Mouse (Mus musculus) 416B (cell line): ENCODE results near the gene R3hdm4.

Experiments
- DNase-seq: peaks from one replicate; pipeline ENCODE4 v3.0.0; 2011; ENCODE audit warnings: low read depth

R3hdm4 gene

GRCm38 (mm10) chr10:79924998-79925784, 4.2 kb upstream of the R3hdm4 start:
- peak; percentile 88 for DNase-seq

GRCm38 (mm10) chr10:79921572-79921971, 564 bp upstream of the R3hdm4 start:
- DNase-seq: no peak

- no peak for DNase-seq
These were observed 735 bp downstream of the R3hdm4 start for GRCm38 (mm10) chr10:79920056-79920890.

GRCm38 (mm10) chr10:79919251-79919849, 1.7 kb downstream of the R3hdm4 start:
- no peak for DNase-seq

- no peak for DNase-seq
These were observed 2.6 kb downstream of the R3hdm4 start for GRCm38 (mm10) chr10:79918231-79919078.

- DNase-seq: no peak
These were observed 3.4 kb downstream of the R3hdm4 start for GRCm38 (mm10) chr10:79917532-79918100.

- peak; percentile 77 for DNase-seq
These were observed 4.0 kb downstream of the R3hdm4 start, which contains the start of gene Kiss1r for GRCm38 (mm10) chr10:79916808-79917531. Gene Kiss1r, plus strand, starts transcription at chr10:79916971.

GRCm38 (mm10) chr10:79916081-79916480, 4.9 kb downstream of the R3hdm4 start:
- peak; percentile 34 for DNase-seq

- peak; percentile 65 for DNase-seq
These were observed 5.9 kb downstream of the R3hdm4 start for GRCm38 (mm10) chr10:79914948-79915596.

- peak; percentile 85 for DNase-seq
These were observed 6.7 kb downstream of the R3hdm4 start for GRCm38 (mm10) chr10:79914131-79914947.

GRCm38 (mm10) chr10:79912412-79912811, 8.6 kb downstream of the R3hdm4 start:
- no peak for DNase-seq

- no peak for DNase-seq
These were observed 10.5 kb downstream of the R3hdm4 start, which contains the start of gene Gm26602 for GRCm38 (mm10) chr10:79910556-79910955. Gene Gm26602, plus strand, starts transcription at chr10:79910856.

GRCm38 (mm10) chr10:79909092-79909922, 11.7 kb downstream of the R3hdm4 start:
- no peak for DNase-seq

GRCm38 (mm10) chr10:79908167-79909091, 12.6 kb downstream of the R3hdm4 start, which contains the start of gene Med16:
Gene Med16, minus strand, starts transcription at chr10:79908923.
- peak; percentile 99 for DNase-seq

- DNase-seq: no peak
These were observed 13.6 kb downstream of the R3hdm4 start for GRCm38 (mm10) chr10:79907415-79907814.

GRCm38 (mm10) chr10:79906712-79907111, 14.3 kb downstream of the R3hdm4 start:
- no peak for DNase-seq

- DNase-seq: peak; percentile 48
These were observed 20.0 kb downstream of the R3hdm4 start for GRCm38 (mm10) chr10:79900951-79901410.
